Mouse (Mus musculus) layer of hippocampus, postnatal 14 days (tissue): ENCODE data around the gene Gimap8. TPM values are rescaled to one million over a fixed set of nuclear protein-coding genes. Genes with fewer than 3 reads are reported as not detected.
A peak's percentile ranks its signal among the peaks of the same experiment; 100 is the strongest.
"Not testable (repeated sequence)": the region's sequence is repeated elsewhere in the genome, so short reads cannot be mapped to it uniquely, and the experiment has no call there.

Source experiments
- DNase-seq, 2 experiments: peaks; one replicate each; pipeline ENCODE4 v3.0.0; 2021 to 2022; ENCODE audit warnings: low spot score in 2 of 2, mixed read lengths in 1 of 2
- total RNA-seq, 2 experiments: library from RNA; stranded (reverse); gene quantifications; 2 replicates each; pipeline ENCODE4 v1.2.3; 2021

Gene Gimap8
- total RNA-seq, 2 experiments from 2014 or later: 1.0 to 1.4 TPM

DNA sequence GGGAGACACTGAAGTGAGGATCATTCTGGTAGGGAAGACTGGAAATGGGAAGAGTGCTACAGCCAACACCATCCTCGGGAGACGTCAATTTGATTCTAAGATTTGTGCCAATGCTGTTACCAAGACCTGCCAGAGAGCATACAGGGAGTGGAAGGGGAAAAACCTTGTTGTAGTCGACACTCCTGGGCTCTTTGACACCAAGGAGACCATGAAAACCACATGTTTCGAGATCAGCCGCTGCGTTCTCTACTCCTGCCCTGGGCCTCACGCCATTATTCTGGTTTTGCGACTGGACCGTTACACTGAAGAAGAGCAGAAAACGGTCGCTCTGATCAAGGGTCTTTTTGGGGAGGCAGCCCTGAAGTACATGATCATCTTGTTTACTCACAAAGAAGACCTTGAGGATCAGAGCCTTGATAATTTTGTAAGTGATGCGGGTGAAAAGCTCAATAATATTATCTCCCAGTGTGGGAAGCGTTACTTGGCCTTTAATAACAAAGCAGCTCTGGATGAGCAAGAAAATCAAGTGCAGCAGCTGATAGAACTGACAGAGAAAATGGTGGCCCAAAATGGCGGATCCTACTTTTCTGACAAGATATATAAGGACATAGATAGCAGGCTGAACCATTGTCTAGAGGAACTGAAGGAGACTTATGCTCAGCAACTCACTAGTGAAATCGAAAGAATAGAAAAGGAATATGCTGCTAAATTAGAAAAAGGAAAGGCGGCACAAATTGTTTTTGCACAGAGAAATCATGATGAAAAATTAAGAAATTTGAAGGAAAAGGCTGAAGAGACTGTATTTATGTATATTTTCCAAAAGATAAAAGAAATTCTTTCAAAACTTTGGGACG, 30.7 kb downstream of the Gimap8 start:
- DNase-seq: no peak

DNA sequence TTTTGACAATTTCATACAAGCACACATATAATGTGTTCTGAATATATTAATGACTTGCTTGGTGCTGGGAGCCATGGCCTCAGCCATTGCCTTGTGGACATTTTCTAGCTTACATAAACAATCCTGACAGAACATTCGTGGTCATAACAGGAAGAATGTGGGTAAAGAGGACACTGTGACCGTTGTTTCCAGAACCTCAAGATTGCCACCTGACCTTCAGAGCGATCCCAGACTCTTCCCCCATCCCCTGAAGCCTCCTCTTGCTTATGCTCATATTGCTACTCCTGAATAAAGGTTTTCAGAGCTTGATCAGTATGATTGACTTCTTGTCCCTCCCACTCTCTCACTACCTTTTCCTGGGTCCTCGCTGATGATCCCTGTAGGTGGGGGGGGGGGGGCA, 31.4 kb downstream of the Gimap8 start:
- DNase-seq: no peak

DNA sequence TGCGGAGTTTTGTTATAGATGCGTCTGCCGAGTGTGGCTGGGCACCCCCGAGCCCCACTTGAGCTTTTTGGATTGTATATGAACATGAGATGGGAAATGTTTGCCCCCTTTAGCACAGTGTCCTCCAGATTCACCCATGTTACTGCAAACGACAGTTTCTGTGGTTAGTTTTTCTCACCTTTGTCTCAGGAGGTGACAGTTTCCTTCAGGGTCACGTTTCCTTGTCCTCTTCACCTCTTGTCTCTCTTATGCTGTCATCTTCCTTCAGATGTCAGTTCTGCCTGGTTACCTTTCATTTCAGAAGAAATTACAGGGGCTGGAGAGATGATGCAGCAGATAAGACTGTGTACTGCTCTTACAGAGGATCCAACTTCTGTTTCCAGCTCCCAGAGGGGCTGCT, 32.7 kb downstream of the Gimap8 start:
- no peak for DNase-seq

DNA sequence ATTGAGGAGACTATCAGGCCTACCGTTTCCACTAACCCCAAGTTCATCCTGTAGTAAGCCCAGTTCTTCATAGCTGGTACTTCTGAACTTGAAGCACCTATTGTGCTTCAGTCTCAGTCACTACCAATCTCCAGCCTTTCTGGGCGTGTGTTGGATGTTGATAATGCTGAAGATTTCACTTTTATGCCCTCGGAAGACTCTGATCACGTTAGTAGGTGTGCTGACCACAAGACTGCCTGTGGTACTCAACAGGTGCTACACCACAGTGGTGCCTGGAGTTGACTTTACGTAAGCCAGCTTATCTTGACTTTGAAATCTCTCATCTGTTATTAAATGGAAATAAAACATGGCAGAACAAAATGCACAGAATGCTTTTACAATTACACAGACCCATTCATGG, 33.4 kb downstream of the Gimap8 start:
- no peak for DNase-seq

DNA sequence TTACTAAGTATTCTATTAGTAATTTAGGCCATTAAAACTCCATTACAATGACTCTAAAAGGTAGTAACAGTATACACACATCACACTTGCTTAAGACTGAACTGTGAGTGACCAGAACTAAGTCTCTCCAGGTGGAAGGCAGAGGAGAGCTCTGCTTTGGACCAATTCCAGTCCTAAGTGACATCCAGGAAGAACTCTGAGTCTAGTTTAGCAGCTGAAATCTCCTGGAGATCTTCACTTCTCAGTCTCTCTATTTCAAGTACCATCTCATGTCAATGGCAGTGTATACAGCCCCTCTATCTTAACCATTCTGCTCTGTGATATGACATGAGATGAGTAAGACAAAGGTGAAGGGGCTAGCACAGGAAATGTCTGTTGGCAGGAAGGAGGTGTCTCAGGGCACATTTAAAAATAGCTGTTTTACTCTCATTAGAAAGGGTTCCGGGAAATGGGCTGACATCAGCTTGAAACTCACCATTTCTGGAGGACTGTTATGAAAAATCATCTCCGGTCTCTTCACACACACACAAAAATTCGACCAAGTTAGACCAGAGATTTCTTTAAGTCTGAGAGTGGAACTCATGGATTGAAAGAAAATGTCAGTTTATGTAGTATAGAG, 34.5 kb downstream of the Gimap8 start:
- DNase-seq: no peak

DNA sequence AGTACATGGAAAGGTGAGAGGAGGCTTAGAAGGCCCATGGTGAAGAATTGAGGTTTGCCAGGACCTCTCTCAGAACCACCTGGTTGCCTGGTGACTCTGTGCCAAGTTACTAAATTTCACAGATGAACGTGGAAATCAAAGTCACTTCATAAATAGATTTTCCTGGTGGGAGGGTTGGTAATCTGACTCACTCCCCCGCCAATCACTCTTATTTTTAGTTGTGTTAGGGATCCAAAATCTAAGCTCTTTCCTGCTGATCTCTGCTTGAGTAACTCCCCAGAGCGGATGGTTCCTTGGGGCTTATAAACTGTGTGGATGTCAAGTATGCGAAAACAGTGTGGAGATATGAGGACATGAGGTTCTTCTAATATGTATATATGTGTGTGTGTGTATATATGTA, 35.2 kb downstream of the Gimap8 start:
- peak in 1 of 2 experiments; percentile 16 for DNase-seq

DNA sequence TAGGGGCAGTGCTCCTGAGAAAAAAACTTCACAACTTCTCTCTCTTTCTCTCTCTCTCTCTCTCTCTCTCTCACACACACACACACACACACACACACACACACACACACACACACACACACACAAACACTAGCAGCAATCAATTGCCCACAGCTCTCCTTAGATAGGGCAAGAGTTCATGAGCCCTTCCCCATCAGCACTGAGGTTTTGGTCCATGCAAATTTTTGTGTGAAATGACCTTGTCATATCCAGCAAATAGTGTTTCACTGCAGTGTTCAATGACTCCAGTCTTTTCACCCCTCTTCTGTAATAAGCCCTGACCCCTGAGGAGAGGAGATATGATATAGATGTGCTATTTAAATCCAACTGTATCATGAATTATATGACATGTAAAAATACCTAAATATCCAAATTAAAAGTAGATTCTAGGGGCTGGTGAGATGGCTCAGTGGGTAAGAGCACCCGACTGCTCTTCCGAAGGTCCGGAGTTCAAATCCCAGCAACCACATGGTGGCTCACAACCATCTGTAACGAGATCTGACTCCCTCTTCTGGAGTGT, 36.3 kb downstream of the Gimap8 start:
- DNase-seq: not testable (repeated sequence)

DNA sequence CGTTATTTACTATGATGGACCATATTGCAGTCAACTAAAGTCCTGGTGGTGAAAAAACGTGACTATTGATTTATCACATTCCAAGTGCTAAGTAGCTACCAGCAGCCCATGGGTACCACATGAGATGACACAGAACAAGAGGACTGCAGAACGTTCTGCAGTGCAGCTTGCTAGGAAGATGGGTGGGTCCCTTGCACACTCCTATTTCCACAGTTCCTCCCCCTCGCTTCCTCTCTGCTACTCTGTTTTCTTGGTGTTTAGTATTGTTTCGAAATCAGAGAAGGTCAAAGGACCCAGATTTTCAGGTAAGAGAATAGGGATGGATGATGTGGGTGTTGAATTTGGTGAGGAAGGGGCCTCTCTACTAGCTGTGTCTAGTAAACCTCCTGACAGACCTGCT, 37.3 kb downstream of the Gimap8 start, which contains the start of gene Gimap4:
TSS of gene Gimap4 (plus strand) at position 231 of the 400 bp plus-strand sequence.
- DNase-seq: no peak

DNA sequence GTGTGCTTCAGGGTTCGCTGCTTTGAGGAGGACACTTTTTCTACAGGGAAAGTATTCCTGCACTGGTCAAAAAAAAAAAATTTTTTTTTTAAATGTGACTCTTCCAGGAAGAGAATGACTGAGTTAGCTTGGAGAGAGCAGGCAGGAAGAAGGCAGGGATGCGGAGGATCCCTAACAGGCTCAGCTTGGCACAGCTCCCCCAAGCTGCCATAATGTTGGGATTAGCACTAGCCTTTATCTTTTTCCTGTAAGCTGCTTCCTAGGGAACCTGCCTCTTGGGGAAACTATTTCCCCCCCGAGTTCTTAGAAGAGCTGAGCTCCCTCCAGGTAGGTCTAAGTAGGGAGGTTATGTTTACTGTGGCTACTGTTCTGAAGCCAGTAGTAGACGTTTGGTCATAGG, 37.8 kb downstream of the Gimap8 start:
- DNase-seq: no peak

DNA sequence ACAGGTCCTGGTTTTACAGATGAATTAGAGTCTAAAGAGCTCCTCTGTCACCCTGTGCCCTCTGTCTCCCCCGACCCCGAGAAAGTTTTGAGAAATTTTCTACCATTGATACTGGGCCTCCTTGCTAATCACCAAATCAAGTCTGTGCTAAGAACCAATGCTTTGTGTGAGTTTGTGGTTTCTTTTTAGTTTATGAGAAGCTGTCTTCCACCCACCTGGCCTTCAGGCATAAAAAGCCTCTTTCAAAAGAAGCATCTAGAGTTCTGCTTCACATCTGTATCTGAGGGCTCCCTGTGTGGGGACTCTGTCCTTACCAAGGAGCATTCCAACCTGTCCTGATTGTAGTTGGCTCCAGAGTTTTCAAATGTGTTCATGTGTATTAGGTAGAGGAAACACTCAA, 38.2 kb downstream of the Gimap8 start:
- no peak for DNase-seq

DNA sequence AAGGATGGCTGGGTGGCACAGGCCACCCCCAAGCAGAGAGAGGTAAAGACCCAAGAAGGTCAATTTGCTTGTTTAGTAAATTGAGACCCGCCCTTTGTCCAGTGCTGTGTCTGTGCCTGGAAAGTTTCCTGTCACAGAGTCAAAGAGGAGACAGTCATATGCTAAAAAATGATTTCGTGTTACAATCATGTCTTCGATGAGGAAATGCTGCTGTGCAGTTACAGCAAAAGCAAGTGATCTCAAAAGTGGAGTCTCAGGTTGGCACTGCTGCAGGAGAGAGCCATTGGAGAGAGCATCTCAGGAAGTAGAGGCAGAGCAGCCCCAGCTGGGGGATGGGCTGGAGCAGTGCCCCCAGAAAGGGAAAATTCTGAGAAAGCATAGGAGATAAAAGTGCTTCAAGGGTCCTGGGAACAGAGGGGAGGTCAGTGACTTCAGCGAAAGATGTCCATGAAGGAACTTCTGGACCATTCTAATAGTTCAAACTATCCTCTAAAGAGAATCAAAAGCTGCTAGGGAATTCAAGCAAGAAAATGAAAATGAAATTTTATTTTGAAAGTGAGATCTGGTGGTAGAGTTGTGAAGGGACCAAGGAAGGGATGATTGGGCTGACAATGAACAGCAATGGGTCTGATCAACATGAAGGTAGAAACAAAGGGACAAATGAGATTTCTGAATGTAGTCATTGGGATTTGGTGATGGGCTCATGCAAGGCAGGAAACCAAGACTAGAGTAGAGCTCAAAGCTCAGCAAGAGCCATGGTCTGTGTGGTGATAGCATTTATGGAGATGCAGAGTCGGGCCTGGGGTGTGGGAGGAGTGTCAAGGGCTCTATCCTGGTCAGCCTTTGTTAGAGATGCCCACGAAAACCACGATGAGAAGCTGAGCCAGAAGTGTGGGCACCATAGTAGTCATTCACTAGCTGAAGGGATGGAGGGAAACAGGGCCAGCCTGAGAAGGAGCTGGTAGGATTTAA, 38.9 kb downstream of the Gimap8 start:
- DNase-seq: no peak

DNA sequence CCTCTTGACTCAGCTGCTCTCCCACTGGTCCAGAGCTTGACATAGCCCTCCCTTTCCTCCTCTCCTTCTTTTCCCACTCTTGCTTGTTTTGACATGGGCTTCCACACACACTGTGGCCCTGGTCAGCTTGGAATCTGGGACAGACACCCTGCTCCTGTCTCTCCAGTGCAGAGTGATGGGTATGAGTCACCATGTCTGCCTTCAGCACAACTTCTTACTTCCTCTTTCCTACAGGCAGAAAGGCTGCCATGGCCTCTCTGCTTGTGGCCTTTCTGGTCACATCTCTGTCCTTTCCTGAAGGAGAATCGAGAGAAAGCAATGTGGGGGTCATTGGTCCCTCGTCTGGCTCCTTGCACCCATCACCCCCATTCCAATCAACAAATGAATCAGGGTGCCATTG, 40.0 kb downstream of the Gimap8 start:
- DNase-seq: no peak

DNA sequence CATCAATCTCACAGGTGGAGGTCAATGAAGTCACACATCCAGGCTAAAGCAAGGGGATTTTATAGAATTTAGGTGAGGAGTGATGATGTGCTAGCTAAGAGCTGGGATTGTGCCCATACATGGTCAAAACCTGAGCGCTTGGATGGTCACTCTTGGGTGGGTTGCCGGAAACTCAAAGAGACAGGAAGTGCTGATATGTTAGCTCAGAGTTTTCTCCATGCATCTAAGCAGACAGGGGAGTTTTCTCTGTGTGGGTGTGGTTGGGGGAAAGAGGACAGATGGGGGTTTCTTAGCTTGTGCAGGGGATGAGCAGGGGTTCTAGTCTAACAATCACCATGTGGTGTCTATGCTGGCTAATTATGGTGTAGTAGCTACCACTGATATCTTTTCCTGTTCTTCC, 42.3 kb downstream of the Gimap8 start:
- no peak for DNase-seq

DNA sequence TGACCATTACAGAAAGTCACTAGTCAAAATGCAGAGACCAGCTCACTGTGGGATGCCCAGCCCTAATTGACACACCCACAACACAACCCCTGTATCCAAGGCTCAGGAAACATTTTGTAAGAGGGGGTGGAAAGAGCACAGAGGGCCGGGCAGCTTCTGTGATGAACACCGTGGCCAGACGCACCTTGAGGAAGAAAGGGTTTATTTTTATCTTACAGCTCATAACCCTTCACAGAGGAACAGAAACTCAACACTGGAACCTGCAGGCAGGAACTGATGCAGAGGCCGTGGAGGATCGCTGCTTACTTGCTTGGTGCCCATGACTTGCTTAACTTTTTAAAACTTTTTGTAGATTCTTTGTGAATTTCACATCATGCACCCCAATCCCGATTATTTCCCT, 45.9 kb downstream of the Gimap8 start:
- DNase-seq: no peak

DNA sequence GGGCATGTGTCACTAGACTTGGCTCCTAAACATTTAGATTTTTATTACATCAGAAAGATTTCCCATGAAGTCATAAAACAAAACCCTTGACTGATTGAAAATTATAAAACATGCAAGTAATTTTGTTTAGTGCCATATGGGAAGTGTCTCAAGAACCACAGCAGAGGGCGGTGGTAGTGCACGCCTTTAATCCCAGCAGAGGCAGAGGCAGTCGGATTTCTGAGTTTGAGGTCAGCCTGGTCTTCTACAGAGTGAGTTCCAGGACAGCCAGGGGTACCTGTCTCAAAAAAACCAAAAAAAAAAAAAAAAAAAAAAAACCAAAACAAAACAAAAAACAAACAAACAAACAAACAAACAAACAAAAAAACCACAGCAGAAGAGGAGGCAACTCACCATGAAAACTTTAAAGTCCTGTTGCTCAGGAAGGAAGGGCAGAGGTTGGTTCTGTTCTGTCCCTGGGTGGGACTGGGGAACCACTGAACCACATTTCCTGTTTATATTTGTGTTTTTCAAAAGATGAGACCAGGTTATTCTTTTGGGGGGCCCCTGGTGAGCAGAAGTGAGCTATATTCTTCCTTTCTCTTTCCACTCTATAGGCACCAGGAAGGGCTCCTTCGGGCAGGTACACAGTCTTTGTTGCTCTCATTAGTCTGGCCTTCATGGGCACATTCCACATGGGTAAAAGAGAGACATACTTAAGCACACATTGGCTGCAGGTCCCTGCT, 50.0 kb downstream of the Gimap8 start:
- no peak for DNase-seq

DNA sequence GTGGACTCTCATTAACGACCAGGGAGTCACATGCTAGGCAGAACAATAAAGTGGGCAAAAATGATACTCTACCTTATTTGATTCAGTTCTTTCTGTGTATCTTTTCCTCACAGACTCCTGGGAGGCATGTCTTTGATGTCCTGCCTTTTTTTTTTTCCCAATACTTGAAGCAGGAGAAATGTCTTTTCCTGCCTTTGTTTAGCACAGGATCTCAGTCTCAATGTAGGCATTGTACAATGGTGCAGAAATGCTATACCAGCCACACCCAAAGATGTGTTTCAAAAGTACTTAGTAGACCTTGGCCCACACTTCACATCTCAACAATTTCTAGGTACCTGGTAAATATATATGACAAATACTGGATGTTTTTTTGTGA, 50.5 kb downstream of the Gimap8 start:
- DNase-seq: no peak

DNA sequence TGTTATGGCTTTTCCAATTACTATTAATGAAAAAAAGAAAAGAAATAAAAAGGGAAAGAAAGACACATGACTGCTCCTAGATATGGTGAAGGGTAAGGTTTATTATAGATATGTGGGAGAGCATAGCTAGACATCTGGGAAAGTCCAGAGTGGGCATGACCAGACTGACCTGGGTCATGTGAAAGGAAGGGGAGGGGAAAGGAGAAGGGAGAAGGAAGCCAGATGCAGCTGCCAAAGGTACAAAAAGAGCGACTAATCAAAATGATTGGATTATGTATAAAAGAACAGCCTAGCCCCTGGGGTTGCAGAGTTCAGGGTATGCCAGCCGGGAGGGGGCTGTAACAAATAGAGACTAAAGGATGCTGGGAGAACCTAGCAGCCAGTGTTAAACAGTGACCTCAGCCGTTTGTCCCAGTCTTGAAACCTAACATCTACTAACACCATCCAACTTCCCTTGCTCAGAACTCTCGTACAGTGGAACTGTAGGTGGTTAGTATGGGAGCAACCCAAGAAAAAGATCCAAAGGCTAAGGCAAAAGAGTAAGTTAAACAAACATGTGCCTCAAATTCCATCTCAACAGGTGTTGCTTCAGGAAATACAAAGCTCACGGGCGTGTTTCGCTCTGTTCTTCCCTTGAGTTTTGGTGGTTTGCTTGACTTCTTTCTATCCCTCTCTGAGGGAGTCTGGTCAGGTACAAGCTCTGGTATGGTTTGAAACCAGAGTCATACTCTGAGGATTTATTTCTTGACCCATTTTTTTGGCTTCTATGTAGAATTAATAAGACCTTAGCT, 51.2 kb downstream of the Gimap8 start:
- no peak for DNase-seq

DNA sequence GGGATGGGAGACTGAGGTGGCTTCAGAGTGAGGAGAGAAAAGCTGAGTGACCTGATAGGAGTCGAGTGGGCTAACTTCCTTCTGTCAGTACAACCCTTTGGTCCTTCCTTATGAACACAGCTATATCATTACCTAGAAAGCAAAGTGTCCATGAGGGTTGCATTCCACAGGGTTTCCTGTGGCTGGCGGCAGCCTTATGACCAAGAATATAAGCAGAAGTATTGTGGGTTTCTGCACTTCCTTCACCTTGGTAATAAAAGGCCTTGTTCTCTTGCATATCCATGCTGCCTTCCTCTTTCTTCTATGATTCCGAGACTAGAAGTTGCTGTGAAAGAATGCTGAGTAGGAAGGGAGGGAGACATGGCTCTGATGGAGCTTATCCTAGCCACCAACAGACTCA, 51.9 kb downstream of the Gimap8 start:
- DNase-seq: no peak

DNA sequence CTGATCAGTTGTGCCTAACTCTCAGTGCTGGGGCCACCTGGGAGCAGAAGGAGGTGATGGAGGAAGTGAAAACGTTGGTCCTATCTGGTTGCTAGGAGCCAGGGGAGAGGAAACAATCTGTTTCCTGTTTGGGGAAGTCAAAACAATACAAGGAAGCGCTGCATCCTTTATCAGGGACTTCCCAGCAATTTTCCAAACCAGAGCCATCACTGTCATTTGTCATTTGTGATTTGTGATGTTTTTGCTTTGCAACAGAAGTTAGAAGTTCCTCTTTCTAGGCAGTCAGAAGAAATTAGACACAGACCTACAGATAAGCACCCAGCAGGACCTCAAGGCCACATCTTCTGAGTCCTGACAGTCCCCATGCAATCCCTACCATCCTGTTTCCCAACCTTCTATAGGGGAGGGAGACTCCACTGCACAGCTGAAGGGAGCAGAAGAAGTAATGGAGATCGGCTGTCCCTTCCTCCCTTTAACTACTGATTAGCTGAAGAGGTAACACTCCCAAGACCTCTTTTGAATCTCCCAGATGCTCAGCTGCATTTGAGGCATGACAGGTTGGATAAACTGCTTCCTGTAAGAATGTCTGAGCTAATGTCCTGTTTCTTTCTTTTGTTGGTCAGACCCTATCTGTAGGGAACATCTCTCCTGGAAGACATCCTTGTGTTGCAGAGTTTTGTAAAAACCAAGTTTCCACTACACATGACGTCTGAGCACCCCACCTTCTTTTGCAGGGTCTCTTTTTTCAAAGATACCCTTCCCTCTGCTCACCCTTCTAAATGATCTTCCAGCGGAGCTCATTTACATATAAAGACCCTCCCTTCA, 53.4 kb downstream of the Gimap8 start:
- no peak for DNase-seq
